Mouse (Mus musculus) liver, adult 2 months (tissue): ENCODE measurements around the gene Mob1a.

Experiments
- CTCF ChIP-seq: fragments of 200-500 bp; IDR thresholded peaks from 2 replicates; pipeline ENCODE4 v1.5.1; 2011; ENCODE audit warnings: low read depth, low read length, control low read depth
- POLR2A ChIP-seq: fragments of 200-500 bp; IDR thresholded peaks from 2 replicates; pipeline ENCODE4 v1.6.1; 2011; ENCODE audit warnings: low read length, control low read depth; ENCODE audit not compliant: insufficient read depth; ENCODE audit errors: extremely low read depth

DNA sequence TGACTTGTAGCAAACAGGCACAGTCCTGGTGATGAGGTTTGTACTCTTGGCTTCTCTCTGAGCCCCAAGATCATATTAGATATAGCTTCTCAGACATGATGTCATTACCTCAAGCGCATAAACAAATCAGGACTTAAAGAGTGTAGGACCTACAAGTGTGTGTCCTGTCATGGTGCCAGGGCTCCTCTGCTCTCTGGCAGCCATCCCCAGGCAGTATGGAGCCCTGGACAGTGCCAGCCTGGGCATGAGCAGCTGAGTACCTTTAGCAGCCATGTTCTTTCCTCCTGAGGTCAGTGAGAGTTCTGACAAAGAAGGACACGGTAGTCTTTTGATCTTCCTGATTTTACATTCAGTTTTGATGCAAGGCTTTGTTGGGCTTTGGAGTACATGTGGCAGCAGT is 17.1 kb downstream of the Mob1a start:
- TF ChIP-seq CTCF (no peak), POLR2A (no peak)
